Mouse (Mus musculus) embryonic fibroblast, embryonic 13.5 days (primary cell): ENCODE measurements around the gene Tenm4. TPM values are rescaled to one million over a fixed set of nuclear protein-coding genes. Genes with fewer than 3 reads are reported as not detected.

ENCODE experiments used
- H3K27ac ChIP-seq: 2 replicates; pipeline ENCODE4 v1.5.1; 2012; ENCODE audit warnings: low read length, control low read depth, inconsistent platforms; ENCODE audit not compliant: insufficient read depth
- H3K4me1 ChIP-seq: 2 replicates; pipeline ENCODE4 v1.6.1; 2011; ENCODE audit warnings: low read length; ENCODE audit not compliant: control insufficient read depth, insufficient read depth
- H3K4me3 ChIP-seq: 2 replicates; pipeline ENCODE4 v1.5.1; 2011; ENCODE audit warnings: mild to moderate bottlenecking, control low read depth, low read length; ENCODE audit not compliant: insufficient read depth
- CTCF ChIP-seq: IDR thresholded peaks from 2 replicates; pipeline ENCODE4 v1.5.1; 2011; ENCODE audit warnings: mild to moderate bottlenecking, control low read depth, low read length, moderate library complexity, borderline replicate concordance; ENCODE audit not compliant: insufficient read depth
- POLR2A ChIP-seq: IDR thresholded peaks from 2 replicates; pipeline ENCODE4 v1.6.1; 2011; ENCODE audit warnings: low read depth, mild to moderate bottlenecking, control low read depth, low read length, moderate library complexity
- polyA plus RNA-seq: library from polyadenylated mRNA; stranded (reverse); fragments of >200 nt; gene quantifications from 2 replicates; pipeline ENCODE4 v1.2.4, GENCODE M21; 2011; ENCODE audit warnings: low read depth; ENCODE audit not compliant: missing spikeins, insufficient read length

Tenm4 gene
- polyA plus RNA-seq, 1 experiment = 17.3 TPM

DNA sequence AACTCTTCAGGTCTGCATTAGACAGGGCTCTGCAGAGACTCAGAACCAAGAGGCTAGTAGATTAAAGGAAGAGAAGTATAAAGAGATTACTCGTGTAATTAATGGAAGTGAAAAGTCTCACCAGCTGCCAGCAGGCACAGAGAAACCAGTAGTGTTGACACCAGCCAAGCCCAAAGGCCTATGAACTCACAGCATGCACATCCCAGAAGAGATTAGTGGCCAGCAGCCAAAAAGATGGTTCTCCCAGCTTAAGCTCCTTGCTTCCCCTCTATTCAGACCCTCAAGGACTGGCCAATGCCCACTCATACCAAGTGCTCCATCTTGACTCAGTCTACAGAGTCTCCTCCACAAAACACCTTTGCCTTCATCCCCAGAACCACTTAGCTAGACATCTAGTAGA is 242.8 kb downstream of the Tenm4 start:
- Histone ChIP-seq H3K27ac (no peak overlapping the region), H3K4me1 (no peaks in the 10 kb centered on the region), H3K4me3 (no peak overlapping the region)
- TF ChIP-seq POLR2A (no peak), CTCF (no peak)

DNA sequence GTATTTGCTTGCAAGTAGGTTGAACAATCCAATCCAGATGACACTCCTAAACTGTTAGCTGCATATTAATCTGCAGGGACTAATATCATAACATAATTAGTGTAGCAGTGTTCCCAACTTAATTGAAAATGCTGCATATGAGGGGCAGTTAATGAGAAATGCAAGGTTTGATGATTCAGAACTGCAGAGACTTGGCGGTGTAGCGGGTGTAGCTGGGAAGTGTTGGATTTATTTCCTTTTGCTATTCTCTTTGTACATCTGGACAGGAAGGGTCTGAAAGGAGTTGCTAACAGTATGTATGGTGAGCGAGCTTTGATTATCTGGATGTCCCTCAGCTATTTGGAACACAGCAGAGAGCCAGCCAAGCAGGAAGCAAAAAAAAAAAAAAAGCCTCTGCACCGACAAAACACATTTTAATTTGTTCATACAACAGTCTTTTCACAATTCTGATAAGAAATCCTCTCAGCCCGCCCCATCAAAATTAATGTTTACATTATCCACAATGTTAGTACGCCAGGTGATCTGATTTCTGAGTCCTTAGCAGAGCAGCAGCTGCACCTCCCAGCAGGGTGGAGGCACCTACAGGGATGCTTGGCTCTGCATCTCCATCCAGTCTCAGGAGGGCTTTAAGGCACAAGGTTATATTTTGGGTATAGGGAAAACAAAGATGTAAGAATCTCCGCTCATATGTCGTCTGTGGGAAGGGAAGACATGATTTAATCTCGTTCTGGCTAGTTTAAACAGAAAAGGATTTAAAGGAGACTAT is 243.4 kb downstream of the Tenm4 start:
- Histone ChIP-seq H3K4me3 (no peak overlapping the region), H3K4me1 (no peaks in the 10 kb centered on the region), H3K27ac (no peak overlapping the region)
- TF ChIP-seq POLR2A (no peak), CTCF (no peak)

DNA sequence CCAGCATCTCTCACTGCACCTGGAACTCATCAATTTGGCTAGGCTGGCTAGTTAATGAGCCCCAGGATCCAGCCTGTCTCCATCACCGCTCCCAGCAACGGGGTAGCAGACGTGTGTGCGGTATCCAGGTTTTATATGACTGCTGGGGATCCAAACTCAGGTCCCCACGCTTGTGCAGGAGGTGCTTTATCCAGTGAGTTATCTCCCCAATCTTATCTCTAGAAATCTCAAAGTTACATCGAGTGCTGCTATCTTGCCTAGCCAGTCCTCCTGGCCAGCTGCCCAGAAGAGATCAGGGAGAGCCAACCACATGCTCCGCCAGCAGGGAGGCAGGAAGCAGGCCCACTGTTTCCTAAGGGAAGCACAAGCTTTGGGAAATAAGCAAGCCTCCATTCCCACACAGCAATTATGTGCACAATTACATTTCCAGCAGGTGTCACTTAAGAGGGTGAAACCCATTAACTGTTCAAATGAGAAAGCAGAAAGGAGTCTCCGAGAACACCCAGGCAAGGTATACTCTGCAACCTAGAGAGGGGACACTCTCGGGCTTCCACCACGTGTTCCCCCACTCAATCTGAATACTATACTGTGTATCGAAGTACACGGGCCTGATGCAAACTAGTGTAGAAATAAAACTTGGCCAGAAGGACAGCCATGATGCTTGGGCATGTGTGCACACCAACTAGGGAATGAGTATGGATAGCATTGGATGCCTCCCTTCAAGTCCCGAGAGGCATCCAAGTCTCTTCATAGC is 246.4 kb downstream of the Tenm4 start:
- Histone ChIP-seq H3K4me3 (no peak overlapping the region), H3K27ac (no peak overlapping the region), H3K4me1 (no peaks in the 10 kb centered on the region)
- TF ChIP-seq CTCF (no peak), POLR2A (no peak)

GRCm38 (mm10) chr7:96418146-96418545 is 247.1 kb downstream of the Tenm4 start:
- no peak for TF ChIP-seq POLR2A
- no peak for TF ChIP-seq CTCF
- Histone ChIP-seq H3K4me3 (no peak overlapping the region), H3K27ac (no peak overlapping the region), H3K4me1 (no peaks in the 10 kb centered on the region)

DNA sequence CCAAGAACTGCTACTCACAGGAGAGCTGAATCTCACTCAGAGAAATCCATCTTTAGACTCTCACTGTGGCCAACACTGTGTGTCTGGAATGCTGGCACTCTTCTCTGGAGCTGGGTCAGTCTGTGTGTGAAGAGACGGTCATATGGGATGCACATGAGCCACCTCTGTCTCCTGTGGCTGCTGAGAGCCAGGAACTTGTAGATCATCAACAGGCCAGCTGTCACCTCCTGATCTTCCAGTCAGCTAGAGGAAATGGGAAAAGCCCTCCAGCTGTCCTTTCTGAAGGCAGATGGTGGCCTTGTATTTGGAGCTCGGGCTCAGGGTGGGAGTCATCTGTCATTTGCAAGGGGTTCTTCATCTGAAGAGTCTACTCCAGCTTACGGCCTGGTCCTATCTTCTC is 249.0 kb downstream of the Tenm4 start:
- Histone ChIP-seq H3K4me3 (no peak overlapping the region), H3K4me1 (no peaks in the 10 kb centered on the region), H3K27ac (no peak overlapping the region)
- TF ChIP-seq CTCF (no peak), POLR2A (no peak)

- Histone ChIP-seq H3K4me3 (no peak overlapping the region), H3K27ac (no peak overlapping the region), H3K4me1 (no peaks in the 10 kb centered on the region)
- TF ChIP-seq POLR2A (no peak), CTCF (no peak)
Observed at GRCm38 (mm10) chr7:96420926-96421605, 250.0 kb downstream of the Tenm4 start.

- Histone ChIP-seq H3K4me3 (no peak overlapping the region), H3K27ac (no peak overlapping the region), H3K4me1 (no peaks in the 10 kb centered on the region)
- no peak for TF ChIP-seq POLR2A
- no peak for TF ChIP-seq CTCF
Observed at GRCm38 (mm10) chr7:96426954-96427353, 255.9 kb downstream of the Tenm4 start.

DNA sequence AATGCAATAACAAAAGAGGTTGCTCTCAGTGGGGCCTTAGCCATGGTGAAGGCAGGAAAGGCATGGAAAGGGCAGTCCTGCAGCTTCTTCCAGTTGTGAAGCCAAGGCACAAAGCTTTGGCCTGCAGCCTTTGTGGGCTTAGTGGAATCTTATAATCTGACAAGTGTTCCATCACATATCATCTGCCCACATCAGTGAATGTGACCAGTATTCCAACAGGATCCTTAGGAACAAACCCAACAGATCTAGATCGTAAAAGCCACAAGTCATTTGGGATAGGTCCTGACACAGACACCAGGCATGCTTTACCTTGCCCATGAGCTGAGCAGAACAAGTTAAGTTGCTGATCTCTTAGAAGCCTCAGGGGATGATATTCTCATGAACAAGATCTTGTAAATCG is 262.3 kb downstream of the Tenm4 start:
- H3K27ac ChIP-seq = no peak overlapping the region
- TF ChIP-seq POLR2A (no peak), CTCF (no peak)
- H3K4me3 ChIP-seq = no peak overlapping the region
- H3K4me1 ChIP-seq = no peaks in the 10 kb centered on the region

DNA sequence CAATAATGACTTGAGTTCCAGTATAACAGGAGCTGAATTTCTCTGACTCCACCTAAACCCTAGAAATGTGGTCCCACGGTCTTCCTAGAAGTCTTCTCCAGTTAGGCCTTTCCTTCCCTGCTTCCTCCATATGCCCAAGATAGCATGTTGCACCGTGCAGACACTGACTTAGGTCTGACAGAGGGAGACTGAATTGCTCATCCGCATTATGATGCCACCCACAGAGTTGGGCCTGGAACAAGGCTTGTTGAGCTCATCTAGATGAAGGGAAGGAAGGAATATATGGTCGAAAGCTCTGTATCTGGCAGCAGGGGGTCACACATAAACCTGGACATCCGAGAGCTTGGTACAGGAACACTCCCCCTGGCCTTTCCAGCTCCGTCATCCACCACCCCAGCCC is 267.3 kb downstream of the Tenm4 start:
- TF ChIP-seq CTCF = no peak
- no peak for TF ChIP-seq POLR2A
- no peaks in the 10 kb centered on the region for H3K4me1 ChIP-seq

More for the DNA sequence above, 267.3 kb downstream of the Tenm4 start:
- no peak overlapping the region for H3K27ac ChIP-seq
- no peak overlapping the region for H3K4me3 ChIP-seq
